Mouse (Mus musculus): Measurements from ENCODE around the gene Timp4.

Timp4 gene

DNA sequence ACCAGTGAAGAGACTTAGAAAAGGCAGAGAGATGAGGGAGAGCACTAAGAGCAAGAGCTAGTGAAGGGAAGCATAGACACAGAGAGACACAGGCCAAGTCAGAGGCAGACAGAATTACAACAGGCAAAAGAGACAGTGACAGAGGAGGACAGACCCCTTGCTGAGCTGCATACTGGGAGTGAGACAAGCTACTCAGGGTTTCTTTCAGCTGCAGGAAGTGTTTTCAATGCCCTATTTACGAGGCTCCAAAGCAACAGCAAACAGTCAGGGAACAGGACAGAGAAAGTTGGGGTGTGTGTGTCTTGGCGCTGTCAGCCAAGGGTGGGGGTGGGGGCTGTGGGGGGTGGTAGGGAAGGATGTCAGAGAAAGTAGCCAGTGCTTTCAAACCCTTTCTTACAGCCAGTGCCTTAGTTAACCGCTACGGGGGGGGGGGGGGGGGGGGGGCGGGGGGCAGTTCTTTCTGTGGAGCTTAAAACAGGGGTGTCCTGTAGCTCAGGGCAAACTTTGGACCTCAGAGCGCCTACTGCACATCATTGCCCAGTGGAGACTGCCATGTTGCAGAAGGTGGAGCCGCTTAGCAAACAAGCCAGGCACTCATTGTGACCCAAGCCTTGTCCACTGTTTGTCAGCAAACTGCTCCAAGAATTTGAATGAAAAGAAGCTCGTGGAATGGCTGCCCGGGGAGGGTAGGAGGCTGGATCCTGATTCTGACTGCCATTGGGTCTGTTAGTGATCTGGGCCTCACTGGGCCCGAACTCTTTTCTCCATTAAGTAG is at the start of gene Timp4:
Gene Timp4, minus strand, starts transcription at position 107 of the 775 bp plus-strand sequence.
- ATAC-seq (ENCODE audit: insufficient number of reproducible peaks, low FRiP score, low TSS enrichment): 0 out of 2 replicates have a peak, but pooled peaks have one; percentile 20

DNA sequence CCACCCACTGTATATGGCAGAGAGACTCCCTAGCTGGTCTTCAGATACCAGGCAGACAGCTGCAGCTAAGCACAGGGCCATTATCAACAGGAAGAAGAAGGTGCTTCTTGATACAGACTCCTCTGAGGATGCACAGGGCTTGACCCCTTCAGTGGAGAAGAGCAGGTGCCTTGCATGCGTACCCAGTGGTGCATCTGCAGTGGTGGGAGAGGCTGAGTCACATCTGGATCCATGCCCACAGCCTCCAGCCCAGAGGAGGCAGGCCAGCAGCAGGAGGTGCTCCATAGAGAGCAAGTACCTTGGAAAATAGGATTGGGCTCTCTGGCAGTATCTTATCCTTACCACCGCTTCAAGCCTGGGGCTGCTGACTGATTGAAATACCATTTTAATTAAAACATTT is 41.9 kb upstream of the Timp4 start:
- ATAC-seq (ENCODE audit: insufficient number of reproducible peaks, low FRiP score, low TSS enrichment): no peak

GRCm38 (mm10) chr6:115292621-115293020 is 40.6 kb upstream of the Timp4 start:
- no peak for ATAC-seq (ENCODE audit: insufficient number of reproducible peaks, low FRiP score, low TSS enrichment)

DNA sequence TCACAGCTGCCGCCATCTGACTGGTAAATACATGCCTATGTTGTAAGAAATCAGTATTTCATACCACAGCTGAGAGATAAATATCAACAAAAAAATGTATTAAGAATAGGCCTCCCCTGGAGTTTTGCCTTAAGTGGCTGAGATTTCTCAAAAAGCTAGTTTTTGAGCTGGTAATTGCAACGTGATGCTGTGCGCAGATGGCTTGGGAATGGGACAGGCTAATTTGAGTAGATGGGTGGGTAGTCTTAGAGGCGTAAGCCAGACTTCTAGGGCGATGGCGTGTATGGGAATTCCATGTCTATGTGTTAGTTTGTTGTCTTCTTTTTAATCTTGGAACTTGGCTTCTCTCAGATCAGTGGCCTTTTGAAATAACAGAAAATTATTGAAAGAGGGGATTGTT is 39.8 kb upstream of the Timp4 start:
- no peak for ATAC-seq (ENCODE audit: insufficient number of reproducible peaks, low FRiP score, low TSS enrichment)

- no peak for ATAC-seq (ENCODE audit: insufficient number of reproducible peaks, low FRiP score, low TSS enrichment)
These were observed 39.1 kb upstream of the Timp4 start for GRCm38 (mm10) chr6:115291068-115291467.

DNA sequence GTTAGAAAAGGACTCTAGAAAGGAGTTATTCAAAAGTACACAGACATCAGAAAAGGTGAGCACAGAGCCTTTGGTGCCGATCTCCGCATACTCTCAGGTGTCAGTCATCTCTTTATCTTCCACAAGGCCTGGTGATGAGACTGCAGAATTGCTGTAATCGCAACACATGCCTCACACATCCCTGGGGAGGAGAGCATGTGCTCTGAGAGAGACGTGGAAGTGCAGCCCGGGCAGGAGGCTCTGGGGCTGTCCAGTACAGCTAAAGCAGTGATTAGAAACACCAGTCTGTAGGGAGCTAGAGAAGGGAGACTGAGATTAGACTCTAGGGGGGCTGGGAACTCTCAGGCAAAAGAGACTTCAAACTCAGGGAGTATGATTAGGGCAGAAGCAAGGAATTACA is 38.6 kb upstream of the Timp4 start:
- no peak for ATAC-seq (ENCODE audit: insufficient number of reproducible peaks, low FRiP score, low TSS enrichment)

DNA sequence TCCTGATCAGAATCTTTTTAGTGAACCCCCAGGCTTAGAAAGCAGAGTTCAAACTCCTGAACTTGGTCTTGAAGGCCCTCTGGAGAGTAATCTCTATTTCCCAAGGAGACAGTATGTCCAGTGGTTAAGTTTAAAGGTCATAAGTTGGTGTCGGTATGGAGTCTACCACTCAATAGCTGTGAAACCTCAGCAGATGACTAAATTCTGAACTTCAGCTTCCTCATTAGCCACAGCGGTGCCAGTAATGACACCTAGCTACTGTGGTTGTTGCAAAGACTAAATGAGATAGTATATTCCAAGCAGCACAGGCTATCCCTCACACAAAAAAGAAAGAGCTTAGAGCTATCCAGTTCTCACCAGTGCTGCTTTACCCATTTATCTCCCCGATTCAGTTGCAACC is 36.2 kb upstream of the Timp4 start:
- no peak for ATAC-seq (ENCODE audit: insufficient number of reproducible peaks, low FRiP score, low TSS enrichment)

- ATAC-seq (ENCODE audit: insufficient number of reproducible peaks, low FRiP score, low TSS enrichment): no peak
These were observed 34.4 kb upstream of the Timp4 start for GRCm38 (mm10) chr6:115286441-115286840.

DNA sequence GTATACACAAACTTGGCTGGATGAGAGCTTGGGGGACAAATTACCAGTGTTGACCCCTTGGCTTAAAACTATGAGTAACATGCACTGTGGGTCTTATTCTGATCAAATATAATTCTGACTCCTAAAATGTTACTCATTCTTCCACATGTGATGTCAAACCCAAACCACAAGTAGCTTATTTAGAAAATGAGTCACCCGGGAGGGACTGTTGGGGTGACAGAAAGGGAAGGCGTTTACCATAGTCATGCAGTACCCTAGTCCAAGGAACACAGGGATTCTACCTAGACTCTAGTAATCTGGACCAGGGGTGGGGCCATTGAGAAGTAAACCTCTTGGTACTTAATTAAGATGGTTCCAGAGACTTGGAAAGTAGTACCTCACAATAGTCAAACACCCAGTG is 32.1 kb upstream of the Timp4 start:
- no peak for ATAC-seq (ENCODE audit: insufficient number of reproducible peaks, low FRiP score, low TSS enrichment)

DNA sequence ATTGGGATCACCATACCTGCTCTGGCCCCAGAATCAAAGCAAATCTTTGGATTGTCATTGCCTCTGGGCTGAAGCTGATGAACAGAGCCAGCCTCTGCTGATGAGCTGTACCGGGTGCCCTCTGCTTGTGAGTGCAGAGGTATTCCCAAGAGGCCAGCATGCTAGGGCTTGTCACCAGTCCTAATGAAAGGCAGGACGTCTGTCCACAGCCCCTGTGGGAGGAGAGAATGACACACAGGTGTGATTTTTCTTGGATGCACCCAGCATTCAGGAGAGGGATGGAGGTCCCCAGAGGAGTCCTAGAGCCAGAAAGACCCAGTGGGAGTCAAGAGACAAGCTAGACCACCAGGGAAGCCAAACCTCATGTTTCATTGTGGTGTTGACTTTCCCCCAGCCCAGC is 27.6 kb upstream of the Timp4 start:
- ATAC-seq (ENCODE audit: insufficient number of reproducible peaks, low FRiP score, low TSS enrichment): no peak

GRCm38 (mm10) chr6:115278086-115278485 is 26.1 kb upstream of the Timp4 start:
- no peak for ATAC-seq (ENCODE audit: insufficient number of reproducible peaks, low FRiP score, low TSS enrichment)

- ATAC-seq (ENCODE audit: insufficient number of reproducible peaks, low FRiP score, low TSS enrichment): 0 out of 2 replicates have a peak, but pooled peaks have one; percentile 37
These were observed 23.3 kb upstream of the Timp4 start for GRCm38 (mm10) chr6:115275116-115275815.

GRCm38 (mm10) chr6:115274705-115275104 is 22.7 kb upstream of the Timp4 start:
- ATAC-seq (ENCODE audit: insufficient number of reproducible peaks, low FRiP score, low TSS enrichment): no peak

GRCm38 (mm10) chr6:115273346-115273745 is 21.3 kb upstream of the Timp4 start:
- no peak for ATAC-seq (ENCODE audit: insufficient number of reproducible peaks, low FRiP score, low TSS enrichment)

GRCm38 (mm10) chr6:115271866-115272271 is 19.9 kb upstream of the Timp4 start:
- no peak for ATAC-seq (ENCODE audit: insufficient number of reproducible peaks, low FRiP score, low TSS enrichment)

DNA sequence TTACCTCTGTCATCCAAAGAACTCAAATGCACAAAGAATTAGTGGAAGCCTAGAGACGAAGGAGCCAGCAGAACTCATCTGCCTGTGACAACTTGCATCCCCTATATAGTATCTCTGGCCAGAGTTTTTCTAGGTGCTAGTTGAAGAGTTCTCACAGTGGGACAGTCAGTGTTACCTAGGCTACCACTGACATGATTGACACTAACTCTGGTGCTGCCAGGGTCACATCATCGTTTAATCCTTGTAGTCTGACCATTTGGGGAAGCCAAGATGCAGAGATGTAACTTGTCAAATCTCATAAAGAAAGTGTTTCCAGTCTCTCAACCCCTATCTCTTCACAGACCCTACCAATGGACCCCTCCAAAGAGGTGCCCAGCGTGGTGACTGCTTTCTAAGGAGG is 19.3 kb upstream of the Timp4 start:
- ATAC-seq (ENCODE audit: insufficient number of reproducible peaks, low FRiP score, low TSS enrichment): no peak

- no peak for ATAC-seq (ENCODE audit: insufficient number of reproducible peaks, low FRiP score, low TSS enrichment)
These were observed 18.1 kb upstream of the Timp4 start for GRCm38 (mm10) chr6:115270085-115270484.

- ATAC-seq (ENCODE audit: insufficient number of reproducible peaks, low FRiP score, low TSS enrichment): no peak
These were observed 17.6 kb upstream of the Timp4 start for GRCm38 (mm10) chr6:115269561-115269960.

DNA sequence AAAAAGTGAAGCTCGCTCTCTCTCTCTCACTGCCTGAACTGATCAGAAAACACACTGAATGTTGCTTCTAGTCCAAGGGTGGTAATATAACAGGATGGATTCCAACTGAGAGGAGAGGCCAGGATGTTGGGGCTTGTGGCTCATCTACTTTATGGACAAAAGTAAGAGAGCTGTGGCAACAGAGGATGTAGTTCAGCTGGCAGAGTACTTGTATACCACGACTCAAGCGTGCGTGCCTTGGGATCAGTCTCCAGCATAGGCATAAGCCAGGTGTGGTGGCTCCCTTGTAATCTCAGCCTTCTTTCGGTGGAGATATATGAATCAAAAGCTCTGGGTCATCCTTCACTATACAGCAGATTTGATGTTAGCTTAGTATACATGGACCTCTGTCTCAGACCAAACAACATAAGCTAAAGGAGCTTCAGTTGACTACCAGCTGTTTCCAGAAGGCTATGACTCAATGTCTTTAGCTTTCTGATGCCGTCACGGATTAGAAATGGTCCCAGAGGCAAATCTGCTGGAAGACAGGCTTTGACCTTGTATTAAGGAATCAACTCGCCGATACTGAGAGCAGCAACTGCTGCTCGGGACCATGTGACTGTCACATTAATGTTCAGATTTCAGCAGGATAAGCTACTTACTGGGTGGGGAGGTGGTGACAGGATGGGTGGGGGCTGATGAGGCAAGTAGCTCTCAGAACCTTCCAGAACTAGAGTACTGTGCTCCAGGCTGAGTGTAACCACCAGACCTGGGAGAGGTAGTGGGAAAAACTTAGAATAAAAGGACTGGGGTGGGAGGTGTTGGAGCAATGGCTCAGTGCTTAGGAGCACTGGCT is 16.8 kb upstream of the Timp4 start:
- no peak for ATAC-seq (ENCODE audit: insufficient number of reproducible peaks, low FRiP score, low TSS enrichment)

- peak; percentile 82 for ATAC-seq (ENCODE audit: insufficient number of reproducible peaks, low FRiP score, low TSS enrichment)
These were observed 15.9 kb upstream of the Timp4 start for GRCm38 (mm10) chr6:115267916-115268315.

DNA sequence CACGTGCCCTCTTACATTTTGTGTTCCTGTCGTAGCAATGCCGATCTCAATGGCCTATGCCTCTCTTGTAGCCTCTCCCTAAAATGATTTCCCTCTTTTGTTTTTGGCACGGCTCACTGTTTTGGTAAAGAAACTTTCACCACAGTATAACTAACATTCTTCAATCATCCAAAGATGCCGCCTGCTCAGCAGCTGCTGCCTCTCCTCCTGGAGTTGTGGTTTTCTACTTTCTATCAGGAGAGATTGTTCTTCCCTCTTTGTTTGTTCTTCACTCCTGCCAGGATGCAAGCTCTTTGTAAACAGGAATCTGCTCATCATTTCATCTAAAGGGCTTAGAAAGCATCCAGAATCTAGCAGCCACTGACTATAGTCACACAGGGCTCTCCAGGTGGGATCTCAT is 14.8 kb upstream of the Timp4 start:
- ATAC-seq (ENCODE audit: insufficient number of reproducible peaks, low FRiP score, low TSS enrichment): no peak

Data from cerebellum, adult (tissue).